Mouse (Mus musculus): ENCODE data around the gene Raet1e. TPM values are rescaled to one million over a fixed set of nuclear protein-coding genes. Genes with fewer than 3 reads are reported as not detected.
"Not testable (repeated sequence)": the region's sequence is repeated elsewhere in the genome, so short reads cannot be mapped to it uniquely, and the experiment has no call there.

Raet1e gene
- total and polyA plus RNA-seq, 2 experiments from 2014 or later, result 1.1 TPM; not detected in 1

DNA sequence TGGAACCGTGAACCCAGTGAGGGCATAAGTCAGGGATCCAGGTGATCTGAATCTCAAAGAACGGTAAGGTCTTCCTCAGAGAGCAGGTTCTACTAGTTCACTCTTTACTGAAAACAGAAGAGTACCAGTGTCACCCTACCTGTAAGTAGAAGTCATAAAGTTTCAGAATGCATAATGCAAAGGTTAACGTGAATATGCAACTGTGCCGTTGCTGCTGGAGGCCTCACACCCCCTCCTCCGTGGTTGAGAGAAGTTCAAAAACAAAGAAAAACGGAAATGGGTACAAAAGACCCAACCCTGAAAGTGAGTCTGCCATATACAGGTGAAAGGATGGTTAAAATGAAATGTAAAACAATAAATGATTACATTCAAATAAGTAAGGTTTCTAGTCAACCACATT lies 145.4 kb downstream of the Raet1e start:
- no peaks in the 10 kb centered on the region for H3K4me1 ChIP-seq (ENCODE audit: control insufficient read depth, insufficient read depth)
- no peak for DNase-seq (ENCODE audit: low spot score)
- H3K27ac ChIP-seq (ENCODE audit: low read depth), result no peak overlapping the region
- no peaks in the 10 kb centered on the region for H3K27me3 ChIP-seq (ENCODE audit: control insufficient read depth, insufficient read depth, low read length)
- no peaks in the 10 kb centered on the region for H3K36me3 ChIP-seq (replicated peaks; ENCODE audit: control insufficient read depth, insufficient read depth, low read length)
- 77% methylated on average over 6 of the region's 6 CpGs for WGBS
- no peaks in the 10 kb centered on the region for H3K9me3 ChIP-seq (replicated peaks; ENCODE audit: control insufficient read depth, low read length)
- no peak for ATAC-seq (ENCODE audit: insufficient read depth, low read depth)
- H3K4me2 ChIP-seq (ENCODE audit: low read depth, low read length), result no peak overlapping the region
- H3K9ac ChIP-seq (replicated peaks; ENCODE audit: low read depth, low read length), result no peak overlapping the region
- no peak overlapping the region for H3K4me3 ChIP-seq (ENCODE audit: low read depth, low read length)
- TF ChIP-seq EP300 (IDR thresholded peaks at IDR 0.05; ENCODE audit: low read depth), result no peak
- no peak for TF ChIP-seq CTCF (IDR thresholded peaks at IDR 0.05; ENCODE audit: low read depth)

- Histone ChIP-seq H3K4me2 (ENCODE audit: low read depth, low read length) (no peak overlapping the region), H3K36me3 (replicated peaks; ENCODE audit: control insufficient read depth, insufficient read depth, low read length) (no peaks in the 10 kb centered on the region), H3K9ac (replicated peaks; ENCODE audit: low read depth, low read length) (no peak overlapping the region), H3K27me3 (ENCODE audit: control insufficient read depth, insufficient read depth, low read length) (no peaks in the 10 kb centered on the region), H3K4me3 (ENCODE audit: low read depth, low read length) (no peak overlapping the region), H3K9me3 (replicated peaks; ENCODE audit: control insufficient read depth, low read length) (no peaks in the 10 kb centered on the region), H3K27ac (ENCODE audit: low read depth) (no peak overlapping the region), H3K4me1 (ENCODE audit: control insufficient read depth, insufficient read depth) (no peaks in the 10 kb centered on the region)
- 80% methylated on average over 4 of the region's 4 CpGs for WGBS
- TF ChIP-seq EP300 (IDR thresholded peaks at IDR 0.05; ENCODE audit: low read depth), result no peak
- TF ChIP-seq CTCF (IDR thresholded peaks at IDR 0.05; ENCODE audit: low read depth), result no peak
- no peak for DNase-seq (ENCODE audit: low spot score)
- no peak for ATAC-seq (ENCODE audit: insufficient read depth, low read depth)
These were observed 147.4 kb downstream of the Raet1e start for GRCm38 (mm10) chr10:22305801-22306200.

DNA sequence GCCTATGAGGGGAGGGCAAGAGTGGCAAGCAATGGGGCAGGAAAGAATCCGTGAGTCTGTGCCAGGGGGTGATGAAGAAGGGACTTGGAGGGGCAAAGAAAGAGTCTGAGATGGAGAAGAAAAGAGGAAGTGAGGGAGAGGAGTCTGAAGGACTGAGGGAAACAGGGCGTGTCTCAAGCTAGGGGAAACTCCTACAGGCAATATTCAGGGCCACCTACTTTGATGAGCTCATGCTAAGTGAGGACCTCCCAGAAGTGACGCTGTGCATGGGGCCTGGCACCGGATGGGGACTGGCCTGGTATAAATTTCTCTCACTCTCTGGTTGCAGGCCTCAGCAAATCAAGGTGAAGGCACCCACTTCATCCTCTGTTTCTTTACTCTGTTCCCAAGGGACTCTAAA lies 148.1 kb downstream of the Raet1e start:
- H3K4me1 ChIP-seq (ENCODE audit: control insufficient read depth, insufficient read depth), result no peaks in the 10 kb centered on the region
- no peaks in the 10 kb centered on the region for H3K9me3 ChIP-seq (replicated peaks; ENCODE audit: control insufficient read depth, low read length)
- no peak overlapping the region for H3K9ac ChIP-seq (replicated peaks; ENCODE audit: low read depth, low read length)
- no peak overlapping the region for H3K27ac ChIP-seq (ENCODE audit: low read depth)
- H3K27me3 ChIP-seq (ENCODE audit: control insufficient read depth, insufficient read depth, low read length), result no peaks in the 10 kb centered on the region
- peak; percentile 6 for DNase-seq (ENCODE audit: low spot score)
- no peaks in the 10 kb centered on the region for H3K36me3 ChIP-seq (replicated peaks; ENCODE audit: control insufficient read depth, insufficient read depth, low read length)
- no peak for ATAC-seq (ENCODE audit: insufficient read depth, low read depth)
- 32% methylated on average over 4 of the region's 4 CpGs for WGBS
- no peak overlapping the region for H3K4me2 ChIP-seq (ENCODE audit: low read depth, low read length)
- no peak overlapping the region for H3K4me3 ChIP-seq (ENCODE audit: low read depth, low read length)
- TF ChIP-seq CTCF (IDR thresholded peaks at IDR 0.05; ENCODE audit: low read depth) (no peak), EP300 (IDR thresholded peaks at IDR 0.05; ENCODE audit: low read depth) (no peak)

- Histone ChIP-seq H3K9ac (replicated peaks; ENCODE audit: low read depth, low read length) (no peak overlapping the region), H3K36me3 (replicated peaks; ENCODE audit: control insufficient read depth, insufficient read depth, low read length) (no peaks in the 10 kb centered on the region), H3K9me3 (replicated peaks; ENCODE audit: control insufficient read depth, low read length) (no peaks in the 10 kb centered on the region), H3K4me3 (ENCODE audit: low read depth, low read length) (no peak overlapping the region), H3K27ac (ENCODE audit: low read depth) (no peak overlapping the region), H3K27me3 (ENCODE audit: control insufficient read depth, insufficient read depth, low read length) (no peaks in the 10 kb centered on the region), H3K4me2 (ENCODE audit: low read depth, low read length) (no peak overlapping the region), H3K4me1 (ENCODE audit: control insufficient read depth, insufficient read depth) (no peaks in the 10 kb centered on the region)
- DNase-seq (ENCODE audit: low spot score) (no peak), ATAC-seq (ENCODE audit: insufficient read depth, low read depth) (no peak)
- 59% methylated on average over 1 of the region's 1 CpGs for WGBS
- no peak for TF ChIP-seq EP300 (IDR thresholded peaks at IDR 0.05; ENCODE audit: low read depth)
- TF ChIP-seq CTCF (IDR thresholded peaks at IDR 0.05; ENCODE audit: low read depth), result no peak
These were observed 149.9 kb downstream of the Raet1e start for GRCm38 (mm10) chr10:22308221-22308620.

DNA sequence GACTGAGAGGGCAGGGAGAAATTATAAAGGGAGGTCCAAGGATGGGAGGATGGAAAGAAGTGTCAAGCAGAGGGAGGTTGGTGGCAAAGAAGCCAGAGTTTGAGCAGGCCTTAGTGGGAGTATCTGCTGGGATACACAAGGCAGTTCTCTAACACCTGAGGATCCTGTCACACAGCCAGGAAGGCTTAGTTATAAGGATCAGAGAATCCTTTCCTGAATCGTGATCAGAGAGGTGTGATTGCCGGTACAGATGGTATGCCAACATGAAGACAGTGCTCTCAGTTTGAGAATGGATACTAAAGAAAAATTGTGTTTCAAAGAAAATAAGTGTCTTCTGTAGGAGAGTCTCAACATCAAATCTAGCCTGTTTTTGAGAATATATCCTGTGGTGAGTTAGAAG lies 164.5 kb downstream of the Raet1e start:
- H3K4me3 ChIP-seq (ENCODE audit: low read depth, low read length), result no peak overlapping the region
- H3K9ac ChIP-seq (replicated peaks; ENCODE audit: low read depth, low read length), result no peak overlapping the region
- TF ChIP-seq CTCF (IDR thresholded peaks at IDR 0.05; ENCODE audit: low read depth) (no peak), EP300 (IDR thresholded peaks at IDR 0.05; ENCODE audit: low read depth) (no peak)
- DNase-seq (ENCODE audit: low spot score) (no peak), ATAC-seq (ENCODE audit: insufficient read depth, low read depth) (no peak)
- no peak overlapping the region for H3K4me2 ChIP-seq (ENCODE audit: low read depth, low read length)
- H3K4me1 ChIP-seq (ENCODE audit: control insufficient read depth, insufficient read depth), result no peaks in the 10 kb centered on the region
- H3K36me3 ChIP-seq (replicated peaks; ENCODE audit: control insufficient read depth, insufficient read depth, low read length), result no peaks in the 10 kb centered on the region
- no peaks in the 10 kb centered on the region for H3K27me3 ChIP-seq (ENCODE audit: control insufficient read depth, insufficient read depth, low read length)
- 87% methylated on average over 2 of the region's 2 CpGs for WGBS
- H3K9me3 ChIP-seq (replicated peaks; ENCODE audit: control insufficient read depth, low read length), result no peaks in the 10 kb centered on the region
- no peak overlapping the region for H3K27ac ChIP-seq (ENCODE audit: low read depth)

- H3K4me1 ChIP-seq (ENCODE audit: control insufficient read depth, insufficient read depth); H3K36me3 ChIP-seq (replicated peaks; ENCODE audit: control insufficient read depth, insufficient read depth, low read length); H3K27ac ChIP-seq (ENCODE audit: low read depth); DNase-seq (ENCODE audit: low spot score); H3K27me3 ChIP-seq (ENCODE audit: control insufficient read depth, insufficient read depth, low read length); H3K4me3 ChIP-seq (ENCODE audit: low read depth, low read length); H3K9me3 ChIP-seq (replicated peaks; ENCODE audit: control insufficient read depth, low read length); H3K4me2 ChIP-seq (ENCODE audit: low read depth, low read length); H3K9ac ChIP-seq (replicated peaks; ENCODE audit: low read depth, low read length); ATAC-seq (ENCODE audit: insufficient read depth, low read depth): not testable (repeated sequence)
- WGBS, result 50% methylated on average over 4 of the region's 4 CpGs
These were observed 187.4 kb downstream of the Raet1e start for GRCm38 (mm10) chr10:22345721-22346120.

DNA sequence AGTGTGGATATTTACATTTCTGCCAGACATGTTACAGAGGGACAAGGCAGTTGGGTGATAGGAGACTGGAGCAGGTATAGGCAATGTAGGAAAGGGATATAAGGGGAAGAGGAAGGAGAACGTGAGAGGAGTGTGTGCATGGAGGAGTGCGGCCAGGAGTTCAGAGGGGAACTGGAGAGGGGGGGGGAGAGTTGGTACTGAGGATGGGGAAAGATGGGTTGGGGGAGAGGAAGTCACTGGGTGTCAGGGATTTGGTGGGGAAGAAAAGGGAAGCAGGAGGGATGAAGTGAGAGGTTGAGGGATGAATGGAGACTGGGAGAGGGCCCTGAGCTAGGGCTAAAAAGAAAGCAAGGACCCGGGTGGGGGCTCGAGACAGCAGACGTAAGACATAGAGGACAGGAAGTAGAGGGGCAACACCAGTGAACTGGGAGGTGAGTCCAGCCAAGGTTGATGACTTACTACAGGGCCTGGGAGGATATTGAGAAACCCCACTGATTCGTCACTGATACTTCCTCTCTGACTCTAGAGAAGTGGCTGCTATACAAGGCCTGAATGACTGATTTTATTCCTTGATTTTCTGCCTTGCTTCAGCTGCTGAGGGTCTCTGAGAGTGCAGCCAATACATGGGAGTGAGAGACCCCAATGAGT lies 195.3 kb downstream of the Raet1e start:
- not testable (repeated sequence) for H3K27ac ChIP-seq (ENCODE audit: low read depth); DNase-seq (ENCODE audit: low spot score); H3K4me3 ChIP-seq (ENCODE audit: low read depth, low read length); H3K9ac ChIP-seq (replicated peaks; ENCODE audit: low read depth, low read length); H3K9me3 ChIP-seq (replicated peaks; ENCODE audit: control insufficient read depth, low read length); ATAC-seq (ENCODE audit: insufficient read depth, low read depth); H3K27me3 ChIP-seq (ENCODE audit: control insufficient read depth, insufficient read depth, low read length); H3K36me3 ChIP-seq (replicated peaks; ENCODE audit: control insufficient read depth, insufficient read depth, low read length); H3K4me1 ChIP-seq (ENCODE audit: control insufficient read depth, insufficient read depth); H3K4me2 ChIP-seq (ENCODE audit: low read depth, low read length)
- 66% methylated on average over 6 of the region's 6 CpGs for WGBS

GRCm38 (mm10) chr10:22354196-22354574 lies 195.8 kb downstream of the Raet1e start:
- WGBS, result 58% methylated on average over 2 of the region's 2 CpGs
- not testable (repeated sequence) for DNase-seq (ENCODE audit: low spot score); H3K27me3 ChIP-seq (ENCODE audit: control insufficient read depth, insufficient read depth, low read length); H3K36me3 ChIP-seq (replicated peaks; ENCODE audit: control insufficient read depth, insufficient read depth, low read length); ATAC-seq (ENCODE audit: insufficient read depth, low read depth); H3K4me3 ChIP-seq (ENCODE audit: low read depth, low read length); H3K4me1 ChIP-seq (ENCODE audit: control insufficient read depth, insufficient read depth); H3K9ac ChIP-seq (replicated peaks; ENCODE audit: low read depth, low read length); H3K27ac ChIP-seq (ENCODE audit: low read depth); H3K9me3 ChIP-seq (replicated peaks; ENCODE audit: control insufficient read depth, low read length); H3K4me2 ChIP-seq (ENCODE audit: low read depth, low read length)
